ENCODE assay signal across 9 mouse cellular contexts in genomic region chr1:143644221-143644620, GRCm38 (mm10). TPM values are rescaled to one million over a fixed set of nuclear protein-coding genes. Genes with fewer than 3 reads are reported as not detected.
DNase-seq lines count a peak whose midpoint lies in the region; ATAC-seq and TF ChIP-seq lines count a peak whose summit lies in the region.
"Had no signal": no experiment of that assay in that cellular context is flagged by ENCODE, and none has a peak within 500 bp of the region (broad histone marks: within the 10 kb centered on the region; RNA-seq: fewer than 3 reads in every experiment).

No protein-coding gene starts in this region.

- TF ChIP-seq CTCF in lung, postnatal 0 days (IDR thresholded peaks at IDR 0.05) = peak; percentile 74
- no peak for TF ChIP-seq CTCF in thymus, adult 2 months (IDR thresholded peaks at IDR 0.05; ENCODE audit: borderline replicate concordance, control insufficient read depth, extremely low read depth, insufficient read depth, low read length, poor library complexity)

- H3K4me1 ChIP-seq in lung, postnatal 0 days (ENCODE audit: insufficient read depth, low read depth, low read length) = no peaks in the 10 kb centered on the region
- H3K4me1 ChIP-seq in forebrain, embryonic 14.5 days (ENCODE audit: control insufficient read depth, insufficient read depth, low read length) = peaks cover 4% of the 10 kb centered on the region; the same call in 1 of the 2 replicates
- H3K4me1 ChIP-seq in midbrain, embryonic 12.5 days = peaks cover 7% of the 10 kb centered on the region; the same call in 1 of the 2 replicates
- 0 out of 2 replicates have a peak, but pooled peaks cover 2% of the 10 kb centered on the region for H3K4me1 ChIP-seq in thymus, adult 2 months (replicated peaks; ENCODE audit: control insufficient read depth, insufficient read depth, low read length)

- no peaks in the 10 kb centered on the region for H3K27me3 ChIP-seq in lung, postnatal 0 days (replicated peaks; ENCODE audit: insufficient read depth, low read length)
- no peaks in the 10 kb centered on the region for H3K27me3 ChIP-seq in forebrain, embryonic 14.5 days (replicated peaks; ENCODE audit: control insufficient read depth, insufficient read depth, low read length)
- no peaks in the 10 kb centered on the region for H3K27me3 ChIP-seq in midbrain, embryonic 12.5 days
- H3K27me3 ChIP-seq in thymus, adult 2 months (ENCODE audit: control insufficient read depth, insufficient read depth, low read length) = no peaks in the 10 kb centered on the region

- no peak for TF ChIP-seq EP300 in lung, postnatal 0 days (IDR thresholded peaks at IDR 0.05)

- 94% methylated on average over 2 of the region's 2 CpGs for WGBS in lung, postnatal 0 days
- WGBS in forebrain, embryonic 14.5 days = 99% methylated on average over 2 of the region's 2 CpGs
- 94% methylated on average over 2 of the region's 2 CpGs for WGBS in midbrain, embryonic 12.5 days
- WGBS in thymus, adult 2 months = 100% methylated on average over 2 of the region's 2 CpGs

- no peaks in the 10 kb centered on the region for H3K36me3 ChIP-seq in lung, postnatal 0 days (ENCODE audit: insufficient read depth, low read length)
- H3K36me3 ChIP-seq in forebrain, embryonic 14.5 days (ENCODE audit: control insufficient read depth, insufficient read depth, low read length) = peaks cover 6% of the 10 kb centered on the region
- 0 out of 2 replicates have a peak, but pooled peaks cover 4% of the 10 kb centered on the region for H3K36me3 ChIP-seq in midbrain, embryonic 12.5 days
- no peaks in the 10 kb centered on the region for H3K36me3 ChIP-seq in thymus, adult 2 months (ENCODE audit: control insufficient read depth, insufficient read depth, low read length)

- no peak for TF ChIP-seq POLR2A in thymus, adult 2 months (IDR thresholded peaks at IDR 0.05; ENCODE audit: control insufficient read depth, extremely low read depth, insufficient read depth, low read length, poor library complexity)

- H3K9ac ChIP-seq in lung, postnatal 0 days (replicated peaks; ENCODE audit: low read depth) = no peak overlapping the region
- no peak overlapping the region for H3K9ac ChIP-seq in forebrain, embryonic 14.5 days (ENCODE audit: low read length)
- no peak overlapping the region for H3K9ac ChIP-seq in midbrain, embryonic 12.5 days (replicated peaks)

- no peak for ATAC-seq in lung, postnatal 0 days
- ATAC-seq in activated CD4-positive, CD25-positive, alpha-beta regulatory T cell, adult 4 months = peak; percentile 75
- ATAC-seq in forebrain, embryonic 14.5 days = peak; percentile 43
- ATAC-seq in midbrain, embryonic 12.5 days (ENCODE audit: low FRiP score, low read depth) = peak; percentile 35; the same call in 1 of the 2 replicates

- H3K9me3 ChIP-seq in lung, postnatal 0 days (ENCODE audit: low read length) = no peaks in the 10 kb centered on the region
- H3K9me3 ChIP-seq in forebrain, embryonic 14.5 days (replicated peaks; ENCODE audit: control insufficient read depth, low read length) = no peaks in the 10 kb centered on the region
- H3K9me3 ChIP-seq in midbrain, embryonic 12.5 days = no peaks in the 10 kb centered on the region

- H3K4me2 ChIP-seq in lung, postnatal 0 days (replicated peaks; ENCODE audit: low read depth, low read length) = no peak overlapping the region
- peak overlapping the region; percentile 30; the same call in 1 of the 2 replicates for H3K4me2 ChIP-seq in forebrain, embryonic 14.5 days (ENCODE audit: low read length)
- no peak overlapping the region for H3K4me2 ChIP-seq in midbrain, embryonic 12.5 days (replicated peaks)

- no peak overlapping the region for H3K27ac ChIP-seq in lung, postnatal 0 days (ENCODE audit: low read length)
- no peak overlapping the region for H3K27ac ChIP-seq in forebrain, embryonic 14.5 days (ENCODE audit: low read depth, low read length)
- no peak overlapping the region for H3K27ac ChIP-seq in midbrain, embryonic 12.5 days (replicated peaks)
- H3K27ac ChIP-seq in thymus, adult 2 months (ENCODE audit: control insufficient read depth, insufficient read depth, low read length) = no peak overlapping the region

- H3K4me3 ChIP-seq in lung, postnatal 0 days (ENCODE audit: low read depth, low read length) = no peak overlapping the region
- H3K4me3 ChIP-seq in forebrain, embryonic 14.5 days (ENCODE audit: low read depth, low read length) = 0 out of 2 replicates have a peak overlapping the region, but pooled peaks have one; percentile 15
- no peak overlapping the region for H3K4me3 ChIP-seq in midbrain, embryonic 12.5 days
- H3K4me3 ChIP-seq in thymus, adult 2 months (ENCODE audit: control insufficient read depth, insufficient read depth, low read length) = no peak overlapping the region

- peak; percentile 74 for DNase-seq in lung, postnatal 0 days (ENCODE audit: low spot score)
- no peak for DNase-seq in lung, postnatal 4 days
- peak; percentile 89 for DNase-seq in forebrain, embryonic 14.5 days (ENCODE audit: low spot score)
- DNase-seq in thymus, adult 2 months = no peak
- DNase-seq in gastrocnemius, postnatal 4 days (ENCODE audit: low spot score in 2 of 2) = no peak
- DNase-seq in ovary, postnatal 10 days (ENCODE audit: low spot score) = no peak

RNA-seq across cellular contexts. Expression of gene B3galt2, which starts 3.8 kb away (rescaled TPM):
- polyA plus RNA-seq in lung, postnatal 0 days (2015; fragmentation: Nextera tagmentation; extraction: Ambion mirVana) = 0.13 and 0.15 TPM in 2 replicates
- under 1 TPM; 0.50 to 0.54 TPM for polyA plus RNA-seq in activated CD4-positive, CD25-positive, alpha-beta regulatory T cell, adult 4 months (2017; shearing (Covaris generic))
- polyA plus RNA-seq in forebrain, embryonic 14.5 days (2014; fragmentation: Nextera tagmentation; extraction: Ambion mirVana) = 5.9 and 8.8 TPM in 2 replicates
- 1.8 and 2.2 TPM in 2 replicates for polyA plus RNA-seq in midbrain, embryonic 12.5 days (2016; fragmentation: Nextera tagmentation; extraction: Ambion mirVana)
- polyA plus RNA-seq in thymus, adult 2 months (2012; rRNA removed) = 0.22 and 0.24 TPM in 2 replicates
- 10 to 100 TPM; 11.6 to 12.8 TPM for total RNA-seq in gastrocnemius, postnatal 4 days (2021)
- polyA plus RNA-seq: small intestine, adult 2 months had no signal

RNA-seq across cellular contexts. Expression of gene Cdc73, which starts 58.5 kb away (rescaled TPM):
- 15.0 and 16.4 TPM in 2 replicates for polyA plus RNA-seq in lung, postnatal 0 days (2015; fragmentation: Nextera tagmentation; extraction: Ambion mirVana)
- 10 to 100 TPM; 15.3 to 19.9 TPM for polyA plus RNA-seq in activated CD4-positive, CD25-positive, alpha-beta regulatory T cell, adult 4 months (2017; shearing (Covaris generic))
- polyA plus RNA-seq in forebrain, embryonic 14.5 days (2014; fragmentation: Nextera tagmentation; extraction: Ambion mirVana) = 16.6 and 23.2 TPM in 2 replicates
- 42.1 and 43.7 TPM in 2 replicates for polyA plus RNA-seq in midbrain, embryonic 12.5 days (2016; fragmentation: Nextera tagmentation; extraction: Ambion mirVana)
- 2.7 and 3.6 TPM in 2 replicates for polyA plus RNA-seq in thymus, adult 2 months (2012; rRNA removed)
- 10 to 100 TPM; 62.8 to 65.1 TPM for total RNA-seq in gastrocnemius, postnatal 4 days (2021)

Comparison
In these comparisons a context has a peak if more than half of its experiments do, and no peak if none do; other contexts are left out.
1. DNase-seq: peak in lung, postnatal 0 days (single experiment) and forebrain, embryonic 14.5 days (single experiment); none in lung, postnatal 4 days (0 of 2), thymus, adult 2 months (single experiment), gastrocnemius, postnatal 4 days (0 of 2) and ovary, postnatal 10 days (single experiment).